Mouse (Mus musculus) gastrocnemius, adult 8-10 months (tissue): Measurements from ENCODE around the gene Pcdh7. TPM values are rescaled to one million over a fixed set of nuclear protein-coding genes. Genes with fewer than 3 reads are reported as not detected.
"Not testable (repeated sequence)": the region's sequence is repeated elsewhere in the genome, so short reads cannot be mapped to it uniquely, and the experiment has no call there.

ENCODE experiments used
- DNase-seq, 2 experiments: peaks; one replicate each; pipeline ENCODE4 v3.0.0; 2022; ENCODE audit warnings: low spot score in 2 of 2
- total RNA-seq, 4 experiments: library from RNA; stranded (reverse); gene quantifications; 2 replicates each; pipeline ENCODE4 v1.2.4; 2022

Gene Pcdh7
- total RNA-seq, 4 experiments from 2014 or later = 1.7 to 2.5 (median 2.1) TPM

DNA sequence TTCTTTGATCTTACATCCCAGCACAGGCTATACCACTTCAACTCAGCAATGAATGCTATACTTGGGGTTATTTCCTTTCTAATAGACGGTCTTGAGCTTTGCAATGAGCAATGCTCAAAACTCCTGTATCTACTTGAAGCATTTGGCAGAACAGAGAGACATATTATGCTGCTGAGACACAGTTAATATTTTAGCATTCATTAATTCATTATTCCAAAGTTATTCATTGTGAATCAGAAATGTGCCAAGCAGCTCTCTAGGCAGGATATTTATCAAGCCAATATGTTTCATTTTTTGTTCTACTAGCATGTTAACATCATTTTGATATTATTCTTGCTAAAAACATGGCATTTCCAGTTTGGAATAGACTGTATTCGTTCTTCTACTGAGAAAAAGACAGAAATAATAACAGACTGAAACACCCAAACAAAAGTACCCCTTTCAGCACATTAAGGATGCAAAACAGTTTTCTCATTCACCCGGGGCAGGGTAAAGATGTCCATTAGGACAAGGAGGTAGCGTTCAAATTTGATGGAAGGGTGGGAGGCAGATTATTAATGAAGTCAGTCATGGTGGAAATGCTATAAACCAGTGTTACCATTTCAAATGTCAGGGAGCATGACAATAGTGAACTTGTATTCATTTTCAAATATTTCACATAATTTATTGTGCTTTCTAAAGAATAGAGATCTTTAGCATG is 391.0 kb downstream of the Pcdh7 start:
- DNase-seq = no peak

DNA sequence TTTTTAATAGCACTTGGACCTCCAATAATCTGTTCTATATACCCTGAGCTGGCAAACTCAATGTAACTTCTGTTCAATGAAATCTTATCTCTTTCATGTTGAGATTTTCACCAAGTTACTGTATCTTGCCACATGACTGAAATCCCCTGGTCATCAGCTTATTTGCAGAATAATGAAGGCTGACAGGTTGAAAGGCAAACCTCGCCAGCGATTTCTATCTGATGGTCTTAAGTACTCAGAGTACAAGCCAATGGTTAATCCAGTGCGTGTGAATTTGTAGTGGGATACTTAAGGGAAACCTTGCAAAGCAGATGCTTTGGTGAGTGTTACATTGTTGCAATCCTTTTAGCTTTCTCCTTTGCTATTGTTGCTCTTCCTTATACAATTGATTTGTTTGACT is 398.3 kb downstream of the Pcdh7 start:
- no peak for DNase-seq

DNA sequence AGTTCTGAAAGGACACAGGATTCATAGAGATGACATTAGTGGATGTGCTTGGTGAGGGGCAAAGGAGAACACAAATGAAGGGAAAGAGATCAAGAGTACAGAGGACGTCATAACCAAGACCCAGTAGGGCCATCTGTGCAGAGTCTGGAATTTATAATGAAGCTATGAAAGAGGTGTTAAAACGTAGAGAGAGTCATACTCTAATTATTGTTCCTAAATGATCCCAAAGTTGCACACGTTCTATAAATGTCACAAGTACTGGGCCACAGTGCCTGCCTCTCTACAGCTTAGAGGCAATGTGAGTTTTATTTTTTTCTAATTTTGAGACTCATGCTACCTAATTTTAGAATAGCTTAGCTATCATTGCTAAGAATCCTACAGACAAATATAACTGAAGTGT is 400.1 kb downstream of the Pcdh7 start:
- DNase-seq = no peak

DNA sequence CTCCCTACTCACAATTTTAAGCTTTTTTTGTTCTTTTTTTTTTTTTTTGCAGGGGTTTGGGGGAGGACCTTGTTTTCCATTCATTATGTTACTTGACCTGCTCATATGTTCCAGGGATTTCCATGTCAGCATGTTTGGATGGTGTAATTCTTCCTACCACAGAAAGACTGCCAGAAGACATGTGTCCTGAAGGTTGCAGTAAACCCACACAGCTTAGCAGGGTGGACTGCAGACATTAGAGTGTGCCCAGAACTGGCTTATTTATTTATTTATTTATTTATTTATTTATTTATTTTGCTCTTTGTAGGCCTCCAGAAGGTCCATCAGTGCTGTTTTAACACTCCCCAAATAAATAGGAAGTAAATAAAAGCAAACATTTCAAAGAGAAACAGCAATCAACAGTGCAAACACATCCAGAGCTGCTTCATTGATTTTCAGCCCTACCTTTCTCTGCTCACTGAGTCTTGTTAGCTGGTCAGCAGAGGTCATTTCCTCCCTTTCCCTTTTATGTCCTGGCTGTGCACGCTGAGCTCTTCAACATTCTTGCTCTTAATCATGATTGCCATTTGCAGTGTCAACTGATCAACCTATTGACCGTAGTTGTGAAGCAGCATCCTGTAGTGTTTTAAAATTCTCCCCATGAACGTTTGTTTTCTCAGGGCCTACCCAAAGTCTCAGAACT is 401.3 kb downstream of the Pcdh7 start:
- no peak for DNase-seq

DNA sequence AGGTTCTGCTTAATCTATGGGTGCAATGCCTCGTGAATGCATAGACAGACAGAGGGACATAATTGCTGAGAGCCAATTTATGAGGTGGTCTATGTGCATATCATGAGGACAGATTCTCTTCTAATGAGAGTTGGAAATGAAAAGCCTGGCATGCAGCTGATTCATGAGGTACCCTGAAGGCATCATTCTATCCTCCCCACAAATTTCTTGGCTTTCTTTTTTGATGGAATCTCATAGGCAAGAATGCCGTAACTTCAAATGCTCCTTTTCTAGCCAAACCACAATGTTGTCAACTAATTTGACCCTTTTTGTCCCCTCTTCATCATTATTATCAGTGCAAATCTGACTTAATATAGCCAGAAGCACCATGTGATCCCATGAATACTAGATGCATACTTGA is 426.1 kb downstream of the Pcdh7 start:
- DNase-seq = no peak

DNA sequence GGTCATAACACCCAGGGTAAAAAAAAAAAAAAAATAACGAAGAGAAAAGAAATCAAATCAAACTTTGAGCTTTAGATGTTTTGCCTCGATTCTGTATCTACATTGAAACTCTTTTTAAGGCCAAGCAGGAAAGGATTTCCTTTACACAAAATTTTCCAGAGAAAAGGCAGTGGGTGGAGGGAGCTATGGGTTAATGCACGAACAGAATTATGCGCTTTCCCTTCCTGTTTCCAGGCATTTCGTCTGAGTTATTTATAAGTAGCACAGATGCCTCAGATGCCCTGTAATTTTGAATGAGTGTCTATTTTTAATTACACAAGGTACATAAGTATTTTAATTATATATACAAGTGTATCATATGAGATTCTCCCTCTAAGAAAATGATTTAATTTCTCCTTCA is 436.2 kb downstream of the Pcdh7 start:
- no peak for DNase-seq

DNA sequence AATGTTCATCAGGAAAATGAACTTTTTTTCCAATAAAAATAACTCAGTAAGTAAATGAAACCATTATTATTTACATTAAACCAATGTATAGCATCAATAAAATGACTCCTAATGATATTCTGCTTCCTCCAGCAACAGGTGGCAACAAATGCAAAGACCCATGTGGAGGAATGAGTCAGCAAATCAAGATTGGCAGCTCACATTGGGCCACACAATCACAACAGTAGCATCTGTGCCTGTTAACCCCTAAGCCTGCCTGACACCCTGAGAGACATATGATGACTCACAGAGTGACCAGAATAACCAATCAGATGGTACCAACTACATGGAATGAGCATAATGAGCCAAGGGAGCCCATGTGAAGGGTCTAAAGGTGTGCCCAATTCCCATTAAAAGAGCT is 454.5 kb downstream of the Pcdh7 start:
- DNase-seq = no peak

DNA sequence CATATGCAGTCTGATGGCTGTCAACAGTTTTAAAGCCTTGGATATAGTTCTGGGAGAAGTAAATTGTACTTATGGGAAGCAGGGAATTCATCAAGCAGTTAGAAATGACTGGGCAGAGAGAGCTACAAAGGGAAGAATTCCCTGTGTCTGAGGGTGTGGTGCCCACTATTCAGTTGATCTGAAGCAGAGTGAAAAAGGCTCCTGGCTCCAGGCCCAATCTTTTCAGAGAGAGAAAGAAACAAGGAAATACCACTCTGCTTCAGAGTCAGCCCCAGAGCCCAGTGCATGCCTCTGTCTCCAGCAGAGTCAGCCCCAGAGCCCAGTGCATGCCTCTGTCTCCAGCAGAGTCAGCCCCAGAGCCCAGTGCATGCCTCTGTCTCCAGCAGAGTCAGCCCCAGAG is 456.6 kb downstream of the Pcdh7 start:
- DNase-seq = not testable (repeated sequence)

DNA sequence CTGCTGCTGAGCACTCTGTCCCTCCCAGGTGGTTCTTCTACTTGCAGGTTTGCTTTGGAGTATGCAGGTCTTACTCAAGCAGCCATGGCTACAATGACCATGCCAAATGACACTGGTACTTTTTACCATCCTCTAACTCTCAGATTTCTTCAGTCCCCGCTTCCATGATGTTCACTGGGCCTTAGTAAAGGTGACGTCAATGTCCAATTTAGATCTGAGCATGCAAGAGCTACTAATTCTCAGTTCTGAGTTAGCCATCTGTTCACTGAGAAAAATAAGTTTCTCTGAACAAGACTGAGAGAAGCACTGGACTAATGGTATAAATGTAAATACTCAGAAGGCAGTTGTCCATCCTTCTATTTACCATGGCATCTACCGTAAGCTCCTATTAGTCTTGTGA is 457.8 kb downstream of the Pcdh7 start:
- no peak for DNase-seq
